Mouse (Mus musculus) MEL (cell line): Measurements from ENCODE around the gene Itgb6. TPM values are rescaled to one million over a fixed set of nuclear protein-coding genes. Genes with fewer than 3 reads are reported as not detected.

Experiments
- DNase-seq: peaks from one replicate; pipeline ENCODE4 v3.0.0; 2011; ENCODE audit warnings: low read depth, low spot score
- H3K27ac ChIP-seq: 2 replicates; pipeline ENCODE4 v1.5.1; 2012; ENCODE audit warnings: low read depth, mild to moderate bottlenecking, control low read depth, low read length, moderate library complexity; ENCODE audit not compliant: control insufficient read depth
- H3K27me3 ChIP-seq, 2 experiments: fragments of 150-350 bp in 1 of 2; sonication (generic) in 1 of 2; 2 replicates each; pipeline ENCODE4 v1.6.1; 2012; ENCODE audit warnings: low read length in 2 of 2, mild to moderate bottlenecking in 2 of 2, improper control_type of control experiment in 1 of 2, moderate library complexity in 1 of 2; ENCODE audit not compliant: insufficient read depth in 2 of 2, control insufficient read depth in 1 of 2
- H3K36me3 ChIP-seq, 2 experiments: 2 replicates each; pipeline ENCODE4 v1.6.1; 2012 to 2014; ENCODE audit warnings: low read length in 2 of 2, improper control_type of control experiment in 1 of 2, inconsistent platforms in 1 of 2, mild to moderate bottlenecking in 1 of 2; ENCODE audit not compliant: insufficient read depth in 2 of 2, control insufficient read depth in 1 of 2
- H3K4me1 ChIP-seq, 2 experiments: fragments of 150-350 bp in 1 of 2; sonication (generic) in 1 of 2; 2 replicates each; pipeline ENCODE4 v1.6.1; 2012; ENCODE audit warnings: low read length in 2 of 2, improper control_type of control experiment in 1 of 2, mild to moderate bottlenecking in 1 of 2; ENCODE audit not compliant: insufficient read depth in 2 of 2, control insufficient read depth in 1 of 2
- H3K4me3 ChIP-seq, 2 experiments: fragments of 150-350 bp in 1 of 2; sonication (generic) in 1 of 2; 2 replicates each; pipeline ENCODE4 v1.5.1; 2012; ENCODE audit warnings: low read depth in 2 of 2, low read length in 2 of 2, mild to moderate bottlenecking in 2 of 2, moderate library complexity in 2 of 2, control low read depth in 1 of 2, improper control_type of control experiment in 1 of 2; ENCODE audit not compliant: control insufficient read depth in 1 of 2, insufficient read depth in 1 of 2
- H3K79me2 ChIP-seq: 2 replicates; pipeline ENCODE4 v1.6.1; 2012; ENCODE audit warnings: mild to moderate bottlenecking, low read length, moderate library complexity; ENCODE audit not compliant: control insufficient read depth, poor library complexity, insufficient read depth
- H3K9ac ChIP-seq: 2 replicates; pipeline ENCODE4 v1.6.1; 2012; ENCODE audit warnings: low read depth, mild to moderate bottlenecking, control low read depth, low read length, moderate library complexity; ENCODE audit not compliant: control insufficient read depth, poor library complexity, severe bottlenecking
- H3K9me3 ChIP-seq: fragments of 150-350 bp; sonication (generic); replicated peaks from 2 replicates; pipeline ENCODE4 v1.6.1; 2012; ENCODE audit warnings: mild to moderate bottlenecking, low read length, improper control_type of control experiment, moderate library complexity; ENCODE audit not compliant: insufficient read depth
- BHLHE40 ChIP-seq: IDR thresholded peaks from 2 replicates; pipeline ENCODE4 v1.6.1; 2012; ENCODE audit warnings: low read depth, mild to moderate bottlenecking, inconsistent platforms, low read length, improper control_type of control experiment, borderline replicate concordance
- CHD2 ChIP-seq: IDR thresholded peaks from 2 replicates; pipeline ENCODE4 v1.6.1; 2011; ENCODE audit warnings: low read length, improper control_type of control experiment
- CTCF ChIP-seq, 3 experiments: IDR thresholded peaks in 2 of 3; conservative IDR thresholded peaks in 1 of 3; 2 replicates each; pipeline ENCODE4 v1.5.1; 2011 to 2012; ENCODE audit warnings: low read length in 3 of 3, low read depth in 2 of 3, mild to moderate bottlenecking in 2 of 3, improper control_type of control experiment in 1 of 3, inconsistent platforms in 1 of 3, mixed read lengths in 1 of 3, moderate library complexity in 1 of 3; ENCODE audit not compliant: control insufficient read depth in 1 of 3, insufficient read depth in 1 of 3, poor library complexity in 1 of 3, severe bottlenecking in 1 of 3
- ELF1 ChIP-seq: IDR thresholded peaks from 2 replicates; pipeline ENCODE4 v1.6.1; 2014; ENCODE audit warnings: low read depth, mild to moderate bottlenecking, inconsistent platforms, low read length, improper control_type of control experiment, moderate library complexity
- EP300 ChIP-seq, 2 experiments: IDR thresholded peaks; 2 replicates each; pipeline ENCODE4 v1.6.1; 2011; ENCODE audit warnings: improper control_type of control experiment in 2 of 2, low read length in 2 of 2, low read depth in 1 of 2, mild to moderate bottlenecking in 1 of 2
- GABPA ChIP-seq: IDR thresholded peaks from 2 replicates; pipeline ENCODE4 v1.6.1; 2012; ENCODE audit warnings: low read depth, mild to moderate bottlenecking, inconsistent platforms, low read length, improper control_type of control experiment, moderate library complexity
- GATA1 ChIP-seq: IDR thresholded peaks from 2 replicates; pipeline ENCODE4 v1.6.1; 2011; ENCODE audit warnings: low read depth, low read length, improper control_type of control experiment
- JUND ChIP-seq: IDR thresholded peaks from 2 replicates; pipeline ENCODE4 v1.6.1; 2011; ENCODE audit warnings: low read depth, mild to moderate bottlenecking, improper control_type of control experiment, low read length
- KAT2A ChIP-seq: conservative IDR thresholded peaks from 2 replicates; pipeline ENCODE4 v1.6.1; 2012; ENCODE audit warnings: low read depth, low read length, improper control_type of control experiment, inconsistent platforms
- MAFK ChIP-seq: IDR thresholded peaks from 2 replicates; pipeline ENCODE4 v1.6.1; 2011; ENCODE audit warnings: low read depth, mild to moderate bottlenecking, low read length, improper control_type of control experiment, borderline replicate concordance
- MEF2A ChIP-seq: IDR thresholded peaks from 2 replicates; pipeline ENCODE4 v1.6.1; 2014; ENCODE audit warnings: low read depth, mild to moderate bottlenecking, inconsistent platforms, low read length, improper control_type of control experiment; ENCODE audit not compliant: poor library complexity, insufficient replicate concordance, severe bottlenecking; ENCODE audit errors: extremely low read depth
- POLR2A ChIP-seq, 2 experiments: IDR thresholded peaks; 2 replicates each; pipeline ENCODE4 v1.6.1; 2011 to 2012; ENCODE audit warnings: low read length in 2 of 2, mild to moderate bottlenecking in 2 of 2, control low read depth in 1 of 2, improper control_type of control experiment in 1 of 2, low read depth in 1 of 2, moderate library complexity in 1 of 2; ENCODE audit not compliant: control insufficient read depth in 1 of 2, insufficient read depth in 1 of 2, poor library complexity in 1 of 2
- RAD21 ChIP-seq: IDR thresholded peaks from 2 replicates; pipeline ENCODE4 v1.6.1; 2011; ENCODE audit warnings: mild to moderate bottlenecking, low read depth, low read length, improper control_type of control experiment
- SMC3 ChIP-seq: IDR thresholded peaks from 2 replicates; pipeline ENCODE4 v1.6.1; 2011; ENCODE audit warnings: low read depth, low read length, improper control_type of control experiment
- TAL1 ChIP-seq: IDR thresholded peaks from 2 replicates; pipeline ENCODE4 v1.6.1; 2012; ENCODE audit warnings: mild to moderate bottlenecking, inconsistent platforms, low read length, moderate library complexity, mixed read lengths
- TBP ChIP-seq: IDR thresholded peaks from 2 replicates; pipeline ENCODE4 v1.8.0; 2011; ENCODE audit warnings: low read depth, low read length, improper control_type of control experiment
- USF1 ChIP-seq: IDR thresholded peaks from 2 replicates; pipeline ENCODE4 v1.6.1; 2014; ENCODE audit warnings: low read depth, mild to moderate bottlenecking, inconsistent platforms, low read length, improper control_type of control experiment, moderate library complexity
- ZC3H11A ChIP-seq: IDR thresholded peaks from 2 replicates; pipeline ENCODE4 v1.6.1; 2012; ENCODE audit warnings: low read depth, mild to moderate bottlenecking, inconsistent platforms, low read length, improper control_type of control experiment
- ZKSCAN1 ChIP-seq: IDR thresholded peaks from 2 replicates; pipeline ENCODE4 v1.6.1; 2012; ENCODE audit warnings: low read depth, mild to moderate bottlenecking, inconsistent platforms, low read length, improper control_type of control experiment, moderate library complexity
- ZMIZ1 ChIP-seq: IDR thresholded peaks from 2 replicates; pipeline ENCODE4 v1.6.1; 2012; ENCODE audit warnings: low read depth, mild to moderate bottlenecking, inconsistent platforms, low read length, improper control_type of control experiment, moderate library complexity
- ZNF384 ChIP-seq: IDR thresholded peaks from 2 replicates; pipeline ENCODE4 v1.6.1; 2012; ENCODE audit warnings: low read depth, mild to moderate bottlenecking, inconsistent platforms, low read length, improper control_type of control experiment
- polyA plus RNA-seq, 2 experiments: library from polyadenylated mRNA; stranded (reverse) in 1 of 2; unstranded in 1 of 2; fragments of >175 nt in 1 of 2; fragments of >200 nt in 1 of 2; gene quantifications; 2 replicates each; pipeline versions ENCODE4 v1.2.1 to v1.2.4; 2012; ENCODE audit warnings: low replicate concordance in 2 of 2, low read depth in 1 of 2; ENCODE audit not compliant: insufficient read length in 2 of 2, insufficient read depth in 1 of 2, missing spikeins in 1 of 2
- total RNA-seq: library from RNA; depleted of rRNA; stranded (reverse); fragments of 300-350 nt; gene quantifications from 2 replicates; pipeline ENCODE4 v1.2.3, GENCODE M21; 2012

Gene Itgb6
- total and polyA plus RNA-seq, 3 experiments: not detected

DNA sequence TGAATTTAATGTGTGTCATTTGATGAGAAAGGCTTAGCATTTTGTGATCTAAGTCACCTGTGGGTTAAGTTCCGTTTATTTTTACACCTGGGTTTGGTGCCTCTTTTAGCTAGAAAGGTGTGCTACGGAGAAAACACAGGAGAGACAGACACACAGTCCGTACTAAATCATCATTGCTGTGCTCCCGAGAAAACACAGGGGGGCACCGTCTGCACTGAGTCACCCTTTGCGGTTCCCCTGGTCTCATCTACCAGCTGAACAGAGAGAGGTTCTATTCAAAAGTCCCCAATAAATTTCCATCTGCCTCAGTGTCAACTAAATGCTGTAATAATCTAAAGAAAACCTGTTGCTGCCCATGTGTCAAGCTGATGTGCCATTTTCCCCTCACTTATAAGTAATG is 8.5 kb upstream of the Itgb6 start:
- no peak for TF ChIP-seq ELF1
- TF ChIP-seq SMC3: peak; percentile 58
- no peak for TF ChIP-seq USF1
- peak; percentile 33 for TF ChIP-seq ZC3H11A
- TF ChIP-seq CTCF (IDR thresholded peaks at IDR 0.05 in 2 of 3, conservative IDR thresholded peaks at IDR 0.05 in 1 of 3; ENCODE audit: control insufficient read depth in 1 of 3, insufficient read depth in 1 of 3, low read depth in 2 of 3, low read length in 3 of 3, poor library complexity in 1 of 3, severe bottlenecking in 1 of 3): peak in 2 of 3 experiments; percentile 41 to 44; a peak in 4 of 6 replicates
- no peak for TF ChIP-seq MEF2A
- no peak for TF ChIP-seq MAFK
- TF ChIP-seq RAD21: peak; percentile 47
- no peak for TF ChIP-seq JUND
- no peak for TF ChIP-seq ZKSCAN1
- Histone ChIP-seq H3K9me3 (no peaks in the 10 kb centered on the region), H3K27me3 (no peaks in the 10 kb centered on the region), H3K4me3 (no peak overlapping the region), H3K36me3 (no peaks in the 10 kb centered on the region), H3K27ac (no peak overlapping the region), H3K79me2 (no peaks in the 10 kb centered on the region), H3K4me1 (no peaks in the 10 kb centered on the region), H3K9ac (no peak overlapping the region)
- DNase-seq: no peak

GRCm38 (mm10) chr2:60730024-60730423 is 7.6 kb upstream of the Itgb6 start:
- no peak for DNase-seq

DNA sequence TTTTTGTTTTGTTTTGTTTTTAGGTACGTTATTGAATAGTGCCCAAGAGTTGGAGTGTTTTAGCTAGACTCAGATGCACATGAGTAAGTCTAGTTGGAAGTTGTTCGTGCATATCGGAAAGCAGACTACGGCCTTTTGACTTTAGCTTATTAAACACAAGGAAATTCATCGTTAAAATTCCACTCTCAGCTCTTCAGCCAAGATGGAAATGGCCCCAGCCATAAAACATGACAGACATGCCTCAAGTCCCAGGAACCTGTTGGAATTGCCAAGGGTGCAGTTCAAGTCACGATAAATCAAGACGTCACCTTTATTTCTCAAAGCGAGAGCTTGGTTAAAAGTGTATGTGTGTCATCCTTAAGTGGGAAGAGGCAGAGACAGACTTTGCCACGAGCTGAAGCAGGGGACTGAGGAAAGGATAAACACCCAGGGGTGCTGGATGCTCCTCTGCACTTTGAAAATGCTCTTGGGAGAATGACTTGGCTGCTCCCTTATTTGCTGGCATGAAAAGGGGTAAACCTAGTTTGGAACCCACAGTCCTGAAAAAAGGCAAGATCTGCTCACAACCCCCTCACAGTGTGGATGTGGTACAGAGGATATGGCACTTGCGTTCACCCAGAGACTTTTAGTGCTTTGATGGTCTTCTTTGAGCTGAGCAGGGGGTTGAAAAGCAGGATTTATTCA is 6.6 kb upstream of the Itgb6 start:
- no peaks in the 10 kb centered on the region for H3K36me3 ChIP-seq
- H3K9ac ChIP-seq: no peak overlapping the region
- TF ChIP-seq RAD21: no peak
- no peak for TF ChIP-seq TAL1
- TF ChIP-seq CTCF (IDR thresholded peaks at IDR 0.05 in 2 of 3, conservative IDR thresholded peaks at IDR 0.05 in 1 of 3; ENCODE audit: control insufficient read depth in 1 of 3, insufficient read depth in 1 of 3, low read depth in 2 of 3, low read length in 3 of 3, poor library complexity in 1 of 3, severe bottlenecking in 1 of 3): no peak
- no peak for TF ChIP-seq KAT2A
- TF ChIP-seq TBP: no peak
- TF ChIP-seq BHLHE40: no peak
- H3K79me2 ChIP-seq: no peaks in the 10 kb centered on the region
- no peak overlapping the region for H3K27ac ChIP-seq
- no peaks in the 10 kb centered on the region for H3K27me3 ChIP-seq
- DNase-seq: no peak
- H3K4me3 ChIP-seq: no peak overlapping the region
- H3K4me1 ChIP-seq: no peaks in the 10 kb centered on the region
- no peaks in the 10 kb centered on the region for H3K9me3 ChIP-seq

More at GRCm38 (mm10) chr2:60730024-60730423, 7.6 kb upstream of the Itgb6 start:
- Histone ChIP-seq H3K27ac (no peak overlapping the region), H3K27me3 (no peaks in the 10 kb centered on the region), H3K4me3 (no peak overlapping the region), H3K9ac (no peak overlapping the region), H3K9me3 (no peaks in the 10 kb centered on the region), H3K4me1 (no peaks in the 10 kb centered on the region), H3K79me2 (no peaks in the 10 kb centered on the region), H3K36me3 (no peaks in the 10 kb centered on the region)
- TF ChIP-seq TBP: no peak
- no peak for TF ChIP-seq MAFK
- TF ChIP-seq ZNF384: no peak
- no peak for TF ChIP-seq ZMIZ1
- no peak for TF ChIP-seq GATA1
- no peak for TF ChIP-seq SMC3
- TF ChIP-seq POLR2A (IDR thresholded peaks at IDR 0.05; ENCODE audit: control insufficient read depth in 1 of 2, insufficient read depth in 1 of 2, low read depth in 1 of 2, low read length in 2 of 2, poor library complexity in 1 of 2): no peak
- no peak for TF ChIP-seq CHD2
- no peak for TF ChIP-seq GABPA
- TF ChIP-seq EP300 (IDR thresholded peaks at IDR 0.05; ENCODE audit: low read depth in 1 of 2, low read length in 2 of 2): no peak
